Mouse (Mus musculus): ENCODE results near the gene Epha7. TPM values are rescaled to one million over a fixed set of nuclear protein-coding genes. Genes with fewer than 3 reads are reported as not detected.
A peak's percentile ranks its signal among the peaks of the same experiment; 100 is the strongest.

The Epha7 gene
- total RNA-seq, 2 experiments from 2014 or later = 80.1 to 84.8 TPM

DNA sequence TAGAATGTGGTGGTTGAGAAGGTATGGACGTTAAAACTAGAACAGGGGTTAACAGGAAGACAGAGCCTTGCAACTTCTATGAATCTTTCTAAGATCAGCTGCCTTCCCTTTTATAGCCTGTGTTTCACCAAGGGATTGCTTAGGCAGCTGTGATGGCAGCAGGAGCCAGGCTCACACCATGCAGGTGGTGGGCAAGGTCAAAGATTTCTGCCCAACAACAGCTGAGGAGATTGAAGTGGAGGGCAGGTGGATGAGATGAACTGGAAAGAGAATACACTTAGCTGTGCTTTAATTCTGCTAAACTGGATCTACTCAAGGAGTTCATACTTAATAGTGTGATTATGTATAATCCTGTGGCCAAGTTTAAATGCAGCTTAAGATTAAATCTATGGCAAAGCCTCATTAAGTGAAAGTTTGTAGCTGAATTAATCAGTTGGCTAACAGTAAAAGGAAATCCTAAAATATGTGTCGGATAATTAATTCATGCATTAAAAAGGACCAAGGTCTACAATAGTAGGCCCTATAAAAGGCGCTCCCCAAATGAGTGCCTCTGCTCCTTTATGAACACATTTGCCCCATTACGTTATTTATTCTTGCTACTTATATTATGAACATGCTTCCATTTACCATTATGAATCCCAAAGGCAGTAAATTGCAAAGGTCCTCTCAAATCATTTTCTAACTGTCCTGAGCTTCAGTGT is 89.2 kb downstream of the Epha7 start:
- no peak for DNase-seq (ENCODE audit: extremely low spot score in 1 of 2, low spot score in 2 of 2)
- H3K27ac ChIP-seq = no peak overlapping the region
- intact Hi-C loops (cut with DNase I) = no loop called here
- TF ChIP-seq CTCF (IDR thresholded peaks at IDR 0.05) = no peak
- H3K4me3 ChIP-seq = no peak overlapping the region

DNA sequence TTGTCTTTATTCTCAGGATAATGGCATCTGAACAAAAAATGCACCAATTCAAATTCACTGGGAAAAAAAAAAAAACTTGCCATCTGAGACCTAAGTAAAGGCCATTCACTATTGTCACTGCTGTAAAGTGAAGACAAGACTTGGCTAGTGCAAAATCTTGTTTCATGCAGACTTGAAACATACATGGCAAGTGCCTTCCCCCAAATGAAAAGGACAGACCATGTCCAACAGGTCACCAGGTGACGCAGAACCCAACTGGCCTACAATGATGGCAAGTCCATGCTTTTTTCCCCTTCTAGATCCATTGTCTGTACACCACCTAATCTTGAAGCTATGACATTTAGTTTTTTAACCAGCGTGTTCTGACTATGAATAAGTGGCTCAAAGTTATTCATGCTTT is 94.1 kb downstream of the Epha7 start:
- no peak overlapping the region for H3K4me3 ChIP-seq
- intact Hi-C loops (cut with DNase I) = no loop called here
- no peak for TF ChIP-seq CTCF (IDR thresholded peaks at IDR 0.05)
- no peak overlapping the region for H3K27ac ChIP-seq
- DNase-seq (ENCODE audit: extremely low spot score in 1 of 2, low spot score in 2 of 2) = no peak

DNA sequence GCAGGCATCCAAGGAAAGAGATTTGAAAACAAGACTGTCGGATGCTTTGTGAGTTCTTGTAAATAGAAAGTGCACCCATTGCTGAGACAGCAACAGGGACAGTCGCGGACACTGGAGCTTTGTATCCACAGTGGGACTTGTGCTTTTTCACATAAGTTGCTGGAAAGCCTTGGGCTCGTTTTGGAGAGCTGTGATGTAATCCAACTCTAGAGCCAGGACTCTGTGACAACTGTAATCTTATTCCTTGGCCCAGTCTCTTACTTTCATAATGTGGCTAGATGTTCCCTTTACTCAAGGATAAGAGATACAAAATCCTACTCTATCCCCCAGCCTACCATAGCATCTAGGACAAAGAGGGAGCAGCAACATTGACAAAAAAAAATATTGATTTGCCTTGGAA is 97.2 kb downstream of the Epha7 start:
- H3K4me3 ChIP-seq = no peak overlapping the region
- intact Hi-C loops (cut with DNase I) = no loop called here
- TF ChIP-seq CTCF (IDR thresholded peaks at IDR 0.05) = no peak
- no peak overlapping the region for H3K27ac ChIP-seq
- DNase-seq (ENCODE audit: extremely low spot score in 1 of 2, low spot score in 2 of 2) = no peak

DNA sequence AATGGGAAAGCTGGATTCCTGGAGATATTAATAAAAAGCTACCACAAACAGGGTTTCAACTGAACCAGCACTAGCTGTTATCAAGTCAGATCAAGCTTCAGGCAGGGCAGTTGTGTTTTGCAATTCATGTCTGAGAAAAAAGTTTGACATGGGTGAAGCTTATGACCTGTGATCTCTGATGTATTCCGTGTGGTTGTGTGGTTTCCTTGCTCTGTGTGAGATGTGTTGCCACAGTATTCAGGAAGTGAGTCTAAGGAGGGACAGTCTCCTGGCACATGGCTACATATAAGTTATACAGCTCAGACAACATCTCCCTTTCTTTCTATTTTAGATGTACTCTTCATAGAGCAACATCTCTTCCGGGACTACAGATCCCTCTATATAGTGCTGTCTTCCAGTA is 99.1 kb downstream of the Epha7 start:
- intact Hi-C loops (cut with DNase I) = no loop called here
- no peak overlapping the region for H3K4me3 ChIP-seq
- no peak overlapping the region for H3K27ac ChIP-seq
- no peak for TF ChIP-seq CTCF (IDR thresholded peaks at IDR 0.05)
- no peak for DNase-seq (ENCODE audit: extremely low spot score in 1 of 2, low spot score in 2 of 2)

DNA sequence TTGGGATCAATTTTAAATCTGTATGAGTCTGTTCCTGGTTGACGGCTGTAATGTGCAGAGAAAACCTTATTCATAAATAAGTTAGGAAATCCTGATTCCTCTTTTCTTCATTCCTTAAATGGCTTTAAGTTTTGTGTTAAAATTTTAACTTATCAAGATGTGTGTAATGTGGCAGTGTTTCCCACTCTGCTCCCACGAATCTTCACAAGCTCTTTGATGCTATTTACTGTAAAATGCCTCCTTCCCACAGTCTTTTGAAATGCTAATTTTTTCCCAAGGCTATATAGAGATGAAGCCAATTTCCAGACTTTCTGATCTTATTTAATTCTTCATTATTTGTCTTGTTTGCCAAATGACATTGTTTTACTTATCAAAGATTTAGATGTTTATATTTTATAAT is 100.7 kb downstream of the Epha7 start:
- intact Hi-C loops (cut with DNase I) = no loop called here
- no peak for TF ChIP-seq CTCF (IDR thresholded peaks at IDR 0.05)
- no peak for DNase-seq (ENCODE audit: extremely low spot score in 1 of 2, low spot score in 2 of 2)
- Histone ChIP-seq H3K4me3 (no peak overlapping the region), H3K27ac (no peak overlapping the region)

DNA sequence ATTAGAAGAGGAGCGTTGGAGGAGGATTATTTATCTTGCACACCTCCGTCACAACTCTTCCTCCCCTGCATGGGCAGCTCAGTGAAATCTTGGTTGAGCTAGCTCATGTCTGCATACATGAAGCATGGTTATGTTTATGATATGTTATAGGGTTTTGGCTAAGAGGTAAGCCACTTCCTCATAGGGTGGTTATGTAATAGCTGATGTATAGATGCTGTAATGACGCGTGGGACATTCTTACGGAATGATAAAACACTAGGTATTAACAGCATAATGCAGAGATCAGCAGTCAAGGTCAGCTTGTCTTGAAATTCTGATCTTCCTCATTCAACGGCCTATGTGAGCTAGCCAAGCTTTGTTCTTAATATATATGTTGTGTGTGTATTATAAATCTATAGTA is 107.7 kb downstream of the Epha7 start:
- no peak for TF ChIP-seq CTCF (IDR thresholded peaks at IDR 0.05)
- no peak overlapping the region for H3K4me3 ChIP-seq
- DNase-seq (ENCODE audit: extremely low spot score in 1 of 2, low spot score in 2 of 2) = no peak
- intact Hi-C loops (cut with DNase I) = no loop called here
- H3K27ac ChIP-seq = no peak overlapping the region

DNA sequence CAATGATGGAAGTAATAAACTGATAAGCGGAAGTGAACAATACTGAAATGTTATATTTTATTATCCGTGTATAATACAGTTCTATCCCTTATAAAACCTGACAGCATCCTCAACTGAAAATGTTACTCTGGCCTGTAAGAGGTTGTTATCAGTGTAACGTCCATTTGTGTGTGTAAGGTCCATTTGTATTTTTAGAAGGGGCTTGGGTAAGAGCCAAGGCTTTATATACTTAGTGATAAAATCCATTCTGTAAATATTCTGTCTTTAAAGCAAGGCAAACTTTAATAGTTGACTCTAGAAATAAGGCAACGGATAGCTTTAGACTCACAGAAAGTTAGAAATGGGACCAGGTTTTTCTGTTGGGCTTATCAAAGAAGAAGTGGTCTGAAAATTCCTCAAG is 113.1 kb downstream of the Epha7 start:
- intact Hi-C loops (cut with DNase I) = no loop called here
- TF ChIP-seq CTCF (IDR thresholded peaks at IDR 0.05) = no peak

DNA sequence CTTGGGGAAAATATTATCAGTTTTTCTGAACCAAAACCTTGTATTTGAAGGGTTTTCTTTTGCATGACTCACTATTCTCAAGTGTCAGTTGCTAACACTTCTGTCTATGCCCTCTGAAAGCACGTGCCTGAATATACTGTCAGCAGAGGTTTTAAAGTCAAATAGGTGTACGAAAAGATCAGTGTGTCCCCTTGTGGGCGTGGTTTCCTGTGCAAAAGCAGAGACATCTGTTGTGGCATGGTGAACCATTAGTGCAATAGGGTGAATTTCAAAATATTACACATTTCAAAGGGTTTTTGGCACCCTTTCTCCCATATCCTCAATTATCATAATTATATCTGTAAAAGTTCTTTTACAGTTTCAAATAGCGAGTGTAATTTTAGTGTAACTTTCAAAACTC is 120.5 kb downstream of the Epha7 start:
- Histone ChIP-seq H3K27ac (no peak overlapping the region), H3K4me3 (no peak overlapping the region)
- no peak for DNase-seq (ENCODE audit: extremely low spot score in 1 of 2, low spot score in 2 of 2)
- intact Hi-C loops (cut with DNase I) = no loop called here
- no peak for TF ChIP-seq CTCF (IDR thresholded peaks at IDR 0.05)

More for the DNA sequence above, 113.1 kb downstream of the Epha7 start:
- Histone ChIP-seq H3K4me3 (no peak overlapping the region), H3K27ac (no peak overlapping the region)
- DNase-seq (ENCODE audit: extremely low spot score in 1 of 2, low spot score in 2 of 2) = no peak

DNA sequence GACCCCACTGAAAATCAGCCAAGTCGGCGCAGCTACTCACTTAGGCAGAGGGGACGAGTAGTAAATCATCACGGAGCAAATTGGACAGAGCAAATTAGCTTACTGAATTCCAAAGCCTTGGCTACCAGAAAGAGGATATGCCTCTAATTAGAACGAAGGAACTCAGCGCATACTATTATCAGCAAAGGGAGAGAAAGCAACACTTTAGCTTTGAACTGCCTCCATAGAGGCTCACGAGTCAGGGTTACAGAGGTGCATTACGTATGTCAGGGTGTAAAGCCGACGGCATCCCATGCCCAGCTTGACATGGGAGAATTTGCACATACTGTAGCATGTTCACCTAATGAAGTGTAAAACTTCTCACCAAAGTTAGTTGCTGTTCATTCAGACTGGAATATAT is 121.9 kb downstream of the Epha7 start:
- H3K4me3 ChIP-seq = no peak overlapping the region; the same call in 1 of the 2 replicates
- no peak for DNase-seq (ENCODE audit: extremely low spot score in 1 of 2, low spot score in 2 of 2)
- no peak for TF ChIP-seq CTCF (IDR thresholded peaks at IDR 0.05)
- no peak overlapping the region for H3K27ac ChIP-seq
- intact Hi-C loops (cut with DNase I) = no loop called here

DNA sequence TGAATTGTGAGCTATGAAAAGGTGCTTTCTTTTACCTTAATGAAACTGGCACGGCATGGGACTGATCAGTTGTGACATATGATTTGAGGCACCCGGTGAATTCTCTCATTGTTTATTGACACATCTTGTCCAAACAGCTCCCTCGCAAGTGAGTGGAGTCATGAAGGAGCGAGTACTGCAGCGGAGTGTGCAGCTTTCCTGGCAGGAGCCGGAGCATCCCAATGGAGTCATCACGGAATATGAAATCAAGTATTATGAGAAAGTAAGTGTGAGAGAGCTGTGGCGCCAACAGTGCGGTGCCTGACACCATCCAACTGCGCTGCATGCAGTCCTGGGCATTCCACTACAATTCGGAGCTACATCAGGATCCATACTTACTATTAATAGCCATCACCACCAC is 122.6 kb downstream of the Epha7 start:
- peak overlapping the region; percentile 22 for H3K4me3 ChIP-seq
- no peak overlapping the region for H3K27ac ChIP-seq
- TF ChIP-seq CTCF (IDR thresholded peaks at IDR 0.05) = no peak
- peak in 1 of 2 experiments; percentile 15 for DNase-seq (ENCODE audit: extremely low spot score in 1 of 2, low spot score in 2 of 2)
- intact Hi-C loops (cut with DNase I) = no loop called here

DNA sequence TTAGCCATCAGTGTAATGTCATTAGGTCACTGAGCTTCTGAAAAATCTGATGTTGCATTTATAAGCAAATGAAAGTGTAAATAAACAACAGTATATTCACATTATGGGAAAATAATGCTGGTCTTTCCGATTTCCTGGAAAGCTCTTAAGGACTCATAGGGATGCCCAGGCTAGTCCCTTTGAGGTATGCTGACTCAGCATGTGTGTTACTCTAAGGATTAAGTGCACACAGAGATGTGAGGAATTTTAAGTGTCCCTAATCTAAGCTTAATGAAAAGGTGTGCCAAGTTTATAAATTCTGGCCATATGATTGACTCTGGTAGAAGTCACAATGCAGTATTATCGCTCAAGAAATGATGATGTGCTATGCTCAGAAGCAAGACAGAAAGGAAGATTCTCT is 127.8 kb downstream of the Epha7 start:
- intact Hi-C loops (cut with DNase I) = no loop called here
- TF ChIP-seq CTCF (IDR thresholded peaks at IDR 0.05) = no peak
- no peak for DNase-seq (ENCODE audit: extremely low spot score in 1 of 2, low spot score in 2 of 2)

DNA sequence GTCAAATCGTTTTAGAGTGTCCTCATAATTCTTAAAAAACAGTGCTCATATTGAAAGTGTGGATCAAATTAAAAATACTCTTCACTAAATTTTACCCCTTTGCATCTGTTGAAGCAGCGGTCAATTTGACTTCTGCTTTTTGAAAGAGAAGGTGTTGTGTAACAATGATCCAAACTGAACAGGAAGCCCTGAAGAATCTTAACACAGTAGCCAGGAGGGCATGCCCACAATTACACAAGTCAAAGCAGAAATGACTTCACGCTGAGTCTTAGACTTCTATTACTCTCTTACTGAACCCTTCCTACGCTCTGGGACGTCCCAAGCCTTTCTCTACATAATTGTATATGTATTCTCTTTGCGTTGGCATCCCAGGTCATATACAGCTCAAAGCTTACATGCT is 131.3 kb downstream of the Epha7 start:
- no peak overlapping the region for H3K4me3 ChIP-seq
- DNase-seq (ENCODE audit: extremely low spot score in 1 of 2, low spot score in 2 of 2) = no peak
- no peak for TF ChIP-seq CTCF (IDR thresholded peaks at IDR 0.05)
- intact Hi-C loops (cut with DNase I) = no loop called here
- no peak overlapping the region for H3K27ac ChIP-seq

More for the DNA sequence above, 127.8 kb downstream of the Epha7 start:
- H3K27ac ChIP-seq = no peak overlapping the region
- H3K4me3 ChIP-seq = no peak overlapping the region

DNA sequence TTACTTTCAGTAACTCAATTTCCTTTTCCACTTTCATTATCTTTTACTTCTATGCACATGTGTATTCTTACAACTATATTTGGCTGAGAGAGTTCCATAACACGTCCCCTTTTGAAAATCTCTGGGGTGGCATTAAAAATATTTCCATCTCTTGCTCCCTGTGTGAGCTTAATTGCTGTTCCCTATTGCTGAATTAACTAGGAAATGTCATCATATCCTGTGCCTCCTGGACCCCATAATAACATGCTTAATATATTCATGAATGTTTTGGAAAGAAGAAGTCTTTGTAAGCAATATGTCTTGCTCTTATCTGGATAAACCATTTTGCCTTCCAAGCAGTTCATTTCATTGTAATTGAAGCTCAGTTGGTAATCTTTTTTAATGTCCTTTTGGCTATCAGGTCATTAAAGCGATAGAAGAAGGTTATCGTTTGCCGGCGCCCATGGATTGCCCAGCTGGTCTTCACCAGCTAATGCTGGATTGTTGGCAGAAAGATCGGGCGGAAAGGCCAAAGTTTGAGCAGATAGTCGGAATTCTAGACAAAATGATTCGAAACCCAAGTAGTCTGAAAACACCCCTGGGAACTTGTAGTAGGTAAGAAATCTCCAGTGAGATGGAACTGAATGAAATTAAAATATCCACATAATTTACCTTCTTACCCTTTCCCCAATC is 148.1 kb downstream of the Epha7 start:
- intact Hi-C loops (cut with DNase I) = no loop called here
- DNase-seq (ENCODE audit: extremely low spot score in 1 of 2, low spot score in 2 of 2) = no peak
- no peak for TF ChIP-seq CTCF (IDR thresholded peaks at IDR 0.05)
- no peak overlapping the region for H3K4me3 ChIP-seq
- H3K27ac ChIP-seq = no peak overlapping the region
